ENCODE assay signal across 22 mouse cellular contexts in the genomic region with DNA sequence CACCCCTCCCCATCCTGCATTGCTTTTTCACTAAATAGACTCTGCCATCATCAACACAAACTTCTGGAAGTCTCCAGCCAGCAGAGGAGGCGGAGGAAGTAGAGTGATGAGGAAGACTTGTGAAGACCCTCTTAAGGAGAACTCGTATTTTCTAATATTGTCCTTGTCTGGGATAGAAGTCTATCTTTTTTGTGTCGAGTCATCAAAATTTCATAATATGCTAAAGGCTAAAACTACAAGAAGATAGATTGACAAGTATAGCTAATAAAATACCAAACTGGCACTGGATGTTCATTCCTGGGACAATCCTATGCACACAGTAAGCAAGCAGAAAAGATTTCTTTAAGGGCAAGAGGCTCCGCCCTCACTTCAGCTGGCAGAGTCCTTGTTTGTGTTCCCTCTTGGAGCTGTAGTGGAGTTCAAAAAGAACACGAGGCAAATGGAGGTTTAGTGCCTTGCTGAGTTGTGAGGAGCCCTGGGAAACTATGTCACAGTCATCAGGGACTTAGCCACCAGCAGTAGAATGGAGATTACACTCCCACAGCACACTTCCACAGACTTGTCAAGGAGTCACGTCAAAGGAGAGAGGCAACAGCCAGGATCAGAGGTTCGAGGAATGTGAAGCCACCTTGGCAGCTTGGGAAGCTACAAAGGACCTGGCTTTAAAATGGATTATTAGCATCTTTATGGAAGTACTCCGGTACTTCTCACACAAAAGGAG.
A peak's percentile ranks its signal among the peaks of the same experiment; 100 is the strongest.
DNase-seq lines count a peak whose midpoint lies in the region; ATAC-seq and TF ChIP-seq lines count a peak whose summit lies in the region.
"Had no signal": no experiment of that assay in that cellular context is flagged by ENCODE, and none has a peak within 500 bp of the region (broad histone marks: within the 10 kb centered on the region; RNA-seq: fewer than 3 reads in every experiment).

No protein-coding gene starts in this region.

- ATAC-seq in midbrain, embryonic 16.5 days: no peak
- ATAC-seq in lung, embryonic 16.5 days (ENCODE audit: low read depth): peak; percentile 75
- ATAC-seq in stomach, postnatal 0 days (ENCODE audit: low FRiP score, low TSS enrichment): peak; percentile 54; the same call in 1 of the 2 replicates
- ATAC-seq: forebrain, embryonic 14.5 days; hindbrain, embryonic 16.5 days; intestine, embryonic 16.5 days had no signal

- 0 out of 2 replicates have a peak, but pooled peaks cover 4% of the 10 kb centered on the region for H3K27me3 ChIP-seq in midbrain, embryonic 10.5 days (ENCODE audit: low read depth, poor library complexity, severe bottlenecking)
- no peaks in the 10 kb centered on the region for H3K27me3 ChIP-seq in midbrain, embryonic 16.5 days (ENCODE audit: control insufficient read depth, insufficient read depth, low read depth, low read length)
- no peaks in the 10 kb centered on the region for H3K27me3 ChIP-seq in lung, embryonic 16.5 days (ENCODE audit: control insufficient read depth, insufficient read depth, low read depth, low read length)
- H3K27me3 ChIP-seq in stomach, postnatal 0 days (ENCODE audit: control insufficient read depth, insufficient read depth, low read length): no peaks in the 10 kb centered on the region
- H3K27me3 ChIP-seq: kidney, embryonic 15.5 days; stomach, embryonic 15.5 days had no signal

- no peaks in the 10 kb centered on the region for H3K36me3 ChIP-seq in midbrain, embryonic 10.5 days
- H3K36me3 ChIP-seq in midbrain, embryonic 16.5 days (ENCODE audit: control insufficient read depth, insufficient read depth, low read length): no peaks in the 10 kb centered on the region
- no peaks in the 10 kb centered on the region for H3K36me3 ChIP-seq in lung, embryonic 16.5 days (ENCODE audit: control insufficient read depth, insufficient read depth, low read length)
- H3K36me3 ChIP-seq in stomach, postnatal 0 days (ENCODE audit: control insufficient read depth, insufficient read depth, low read length): no peaks in the 10 kb centered on the region
- H3K36me3 ChIP-seq: kidney, embryonic 15.5 days; stomach, embryonic 15.5 days had no signal

- no peak overlapping the region for H3K4me3 ChIP-seq in midbrain, embryonic 10.5 days
- no peak overlapping the region for H3K4me3 ChIP-seq in midbrain, embryonic 16.5 days (ENCODE audit: low read depth, low read length)
- H3K4me3 ChIP-seq in lung, embryonic 16.5 days (ENCODE audit: low read length): no peak overlapping the region
- H3K4me3 ChIP-seq in stomach, postnatal 0 days (ENCODE audit: low read depth, low read length): no peak overlapping the region
- H3K4me3 ChIP-seq: heart, adult 2 months; kidney, embryonic 15.5 days; stomach, embryonic 15.5 days had no signal

- H3K27ac ChIP-seq in midbrain, embryonic 10.5 days (replicated peaks): peak overlapping the region; percentile 46; the same call in 1 of the 2 replicates
- no peak overlapping the region for H3K27ac ChIP-seq in midbrain, embryonic 16.5 days (ENCODE audit: low read length)
- H3K27ac ChIP-seq in lung, embryonic 16.5 days (ENCODE audit: low read length): peak overlapping the region; percentile 85
- no peak overlapping the region for H3K27ac ChIP-seq in stomach, postnatal 0 days (replicated peaks)
- H3K27ac ChIP-seq: heart, adult 2 months; kidney, embryonic 15.5 days; liver, embryonic 14.5 days; stomach, embryonic 15.5 days had no signal

- H3K9me3 ChIP-seq in midbrain, embryonic 10.5 days (replicated peaks): 0 out of 2 replicates have a peak, but pooled peaks cover 3% of the 10 kb centered on the region
- H3K9me3 ChIP-seq in midbrain, embryonic 16.5 days (replicated peaks; ENCODE audit: control insufficient read depth, low read length, poor library complexity, severe bottlenecking): no peaks in the 10 kb centered on the region
- no peaks in the 10 kb centered on the region for H3K9me3 ChIP-seq in lung, embryonic 16.5 days (ENCODE audit: control insufficient read depth, low read length)
- H3K9me3 ChIP-seq in stomach, postnatal 0 days (ENCODE audit: control insufficient read depth, low read length): no peaks in the 10 kb centered on the region
- H3K9me3 ChIP-seq: kidney, embryonic 15.5 days; stomach, embryonic 15.5 days had no signal

- 71% methylated on average over 8 of the region's 8 CpGs for WGBS in midbrain, embryonic 10.5 days
- 64% methylated on average over 8 of the region's 8 CpGs for WGBS in midbrain, embryonic 16.5 days
- WGBS in lung, embryonic 16.5 days: 66% methylated on average over 8 of the region's 8 CpGs
- WGBS in stomach, postnatal 0 days: 61% methylated on average over 8 of the region's 8 CpGs

- TF ChIP-seq CTCF in stomach, postnatal 0 days (IDR thresholded peaks at IDR 0.05; ENCODE audit: low read depth): no peak

- peak; percentile 20 for DNase-seq in midbrain, embryonic 10.5 days (ENCODE audit: low spot score)
- DNase-seq in ZHBTc4 (ENCODE audit: low read depth, low spot score): peak; percentile 82
- DNase-seq in stomach, postnatal 0 days (ENCODE audit: low spot score): peak; percentile 16
- DNase-seq in cerebellum, adult 11 months: no peak
- DNase-seq in thymus, postnatal 25 days: no peak
- DNase-seq in adrenal gland, adult 8-10 months: no peak
- DNase-seq: adrenal gland, adult 2 months; cerebellum, adult 18-20 months; cerebellum, postnatal 25 days; gastrocnemius, postnatal 25 days; heart, postnatal 36 days; right cerebral cortex, postnatal 25 days; thymus, adult 2 months had no signal

- peaks cover 53% of the 10 kb centered on the region for H3K4me1 ChIP-seq in midbrain, embryonic 10.5 days
- H3K4me1 ChIP-seq in midbrain, embryonic 16.5 days (ENCODE audit: control insufficient read depth, insufficient read depth, low read length): peaks cover 7% of the 10 kb centered on the region
- 0 out of 2 replicates have a peak, but pooled peaks cover 2% of the 10 kb centered on the region for H3K4me1 ChIP-seq in lung, embryonic 16.5 days (replicated peaks; ENCODE audit: control insufficient read depth, insufficient read depth, low read length)
- no peaks in the 10 kb centered on the region for H3K4me1 ChIP-seq in stomach, postnatal 0 days (replicated peaks; ENCODE audit: control insufficient read depth, insufficient read depth)
- H3K4me1 ChIP-seq: stomach, embryonic 15.5 days had no signal

- TF ChIP-seq EP300 in stomach, postnatal 0 days (optimal IDR thresholded peaks at IDR 0.05): no peak

- no peak overlapping the region for H3K9ac ChIP-seq in midbrain, embryonic 16.5 days (ENCODE audit: low read depth, low read length)
- no peak overlapping the region for H3K9ac ChIP-seq in lung, embryonic 16.5 days (ENCODE audit: low read length)
- no peak overlapping the region for H3K9ac ChIP-seq in stomach, postnatal 0 days (ENCODE audit: low read length)
- H3K9ac ChIP-seq: kidney, embryonic 15.5 days; liver, embryonic 14.5 days; stomach, embryonic 15.5 days had no signal

- H3K4me2 ChIP-seq in midbrain, embryonic 16.5 days (ENCODE audit: low read length): no peak overlapping the region
- H3K4me2 ChIP-seq in lung, embryonic 16.5 days (ENCODE audit: low read depth, low read length): no peak overlapping the region
- H3K4me2 ChIP-seq in stomach, postnatal 0 days (replicated peaks; ENCODE audit: low read depth): no peak overlapping the region
- H3K4me2 ChIP-seq: kidney, embryonic 15.5 days; stomach, embryonic 15.5 days had no signal

Comparison
In these comparisons a context has a peak if more than half of its experiments do, and no peak if none do; other contexts are left out.
1. H3K27ac ChIP-seq: peak in midbrain, embryonic 10.5 days (single experiment) and lung, embryonic 16.5 days (single experiment); none in midbrain, embryonic 16.5 days (single experiment) and stomach, postnatal 0 days (single experiment).
2. DNase-seq: peak in midbrain, embryonic 10.5 days (single experiment), ZHBTc4 (single experiment) and stomach, postnatal 0 days (single experiment); none in cerebellum, adult 11 months (single experiment), thymus, postnatal 25 days (single experiment) and adrenal gland, adult 8-10 months (single experiment).